Mouse (Mus musculus) thymus, postnatal 36 days (tissue): ENCODE measurements around the gene Magi2.
"Not testable (repeated sequence)": the region's sequence is repeated elsewhere in the genome, so short reads cannot be mapped to it uniquely, and the experiment has no call there.

Experiments
- DNase-seq, 2 experiments: peaks; one replicate each; pipeline ENCODE4 v3.0.0; 2022; ENCODE audit warnings: mixed read lengths in 2 of 2

The Magi2 gene

DNA sequence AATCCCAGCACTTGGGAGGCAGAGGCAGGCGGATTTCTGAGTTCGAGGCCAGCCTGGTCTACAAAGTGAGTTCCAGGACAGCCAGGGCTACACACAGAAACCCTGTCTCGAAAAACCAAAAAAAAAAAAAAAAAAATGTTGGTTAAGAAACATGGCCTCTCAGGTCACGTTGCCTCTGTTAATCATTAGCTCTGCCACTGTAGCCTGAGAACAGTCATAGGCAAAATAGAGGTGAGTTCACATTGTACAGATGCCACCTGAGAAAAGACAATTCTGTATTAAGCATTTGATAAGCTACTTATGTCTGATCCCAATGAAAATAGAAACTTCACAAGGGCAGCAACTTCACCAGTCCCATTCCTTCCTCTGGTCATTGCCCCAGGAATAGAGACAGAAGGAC, 1496.4 kb downstream of the Magi2 start:
- not testable (repeated sequence) for DNase-seq

DNA sequence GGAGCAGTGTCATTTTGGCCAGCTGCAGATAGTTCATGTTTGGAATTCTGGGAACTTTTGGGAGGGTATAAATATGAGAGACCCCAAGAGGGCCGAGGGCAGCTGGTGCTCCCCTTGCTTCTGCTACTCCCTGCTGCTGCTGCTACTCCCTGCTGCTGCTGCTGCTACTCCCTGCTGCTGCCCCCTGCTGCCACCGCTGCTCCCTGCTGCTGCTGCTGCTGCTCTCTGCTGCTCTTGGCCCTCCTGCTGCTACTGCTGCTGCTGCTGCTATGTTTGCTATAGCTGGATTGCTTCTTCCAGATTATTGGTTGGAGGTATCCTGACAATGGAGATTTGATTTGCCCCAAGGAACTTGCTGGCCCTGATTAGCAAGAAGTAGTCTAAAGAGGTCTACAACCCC, 1512.0 kb downstream of the Magi2 start:
- peak; percentile 10 to 18 for DNase-seq

DNA sequence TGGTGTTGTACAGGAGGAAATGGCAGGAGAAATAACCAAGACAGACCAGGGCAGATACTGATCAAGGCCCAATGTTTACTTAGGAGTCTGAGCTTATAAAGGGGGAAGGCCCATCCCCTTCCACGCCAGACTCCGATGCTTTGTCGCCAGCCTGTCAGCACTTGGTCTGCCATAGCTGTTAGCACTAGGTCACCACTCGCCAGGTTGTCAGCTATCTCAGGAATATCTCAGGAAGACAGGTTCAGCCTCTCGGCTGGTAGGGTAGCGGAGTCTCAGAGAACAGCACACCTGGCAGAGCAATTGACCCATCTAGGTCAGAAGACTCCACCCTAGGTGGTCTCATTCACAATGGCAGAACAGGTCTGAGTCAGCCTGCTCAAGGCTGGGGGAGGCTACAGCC, 1514.4 kb downstream of the Magi2 start:
- no peak for DNase-seq

DNA sequence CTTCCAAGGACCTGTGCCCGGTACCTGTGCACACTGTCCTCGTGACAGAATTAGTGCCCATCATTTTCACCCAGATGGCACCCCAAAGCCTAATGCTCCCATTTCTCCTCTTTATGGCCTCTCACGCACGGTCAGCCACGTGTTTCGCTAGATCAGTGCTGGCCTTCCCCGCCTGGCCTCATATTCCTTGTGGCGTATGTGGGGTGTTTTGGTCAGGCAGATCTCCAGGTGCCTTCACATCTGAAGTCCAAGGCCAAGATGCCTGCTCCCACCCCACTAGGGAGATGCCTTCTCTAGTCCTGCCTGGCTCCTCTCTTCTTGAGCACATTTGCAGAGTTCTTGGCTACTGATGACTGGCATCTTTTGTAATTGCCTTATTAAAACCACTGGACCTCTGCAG, 1515.1 kb downstream of the Magi2 start:
- no peak for DNase-seq

DNA sequence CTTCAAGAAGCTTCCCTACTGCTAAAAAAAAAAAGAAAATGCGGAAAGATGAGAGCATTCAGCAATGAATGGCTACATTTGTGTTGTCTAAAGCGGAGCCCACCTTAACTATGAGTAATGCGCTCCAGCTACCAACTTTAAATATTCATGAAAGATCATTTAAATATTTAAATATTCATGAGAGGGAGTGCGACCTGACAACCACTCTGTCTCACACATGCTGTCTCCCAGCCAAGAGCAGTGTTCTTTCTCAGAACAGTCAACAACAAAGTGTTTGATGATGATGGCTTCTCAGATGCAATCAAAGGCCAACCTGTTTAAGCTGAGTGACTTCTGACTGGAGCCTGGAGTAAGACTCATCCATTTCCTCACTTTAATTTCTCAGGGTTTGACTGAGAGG, 1521.3 kb downstream of the Magi2 start:
- no peak for DNase-seq

DNA sequence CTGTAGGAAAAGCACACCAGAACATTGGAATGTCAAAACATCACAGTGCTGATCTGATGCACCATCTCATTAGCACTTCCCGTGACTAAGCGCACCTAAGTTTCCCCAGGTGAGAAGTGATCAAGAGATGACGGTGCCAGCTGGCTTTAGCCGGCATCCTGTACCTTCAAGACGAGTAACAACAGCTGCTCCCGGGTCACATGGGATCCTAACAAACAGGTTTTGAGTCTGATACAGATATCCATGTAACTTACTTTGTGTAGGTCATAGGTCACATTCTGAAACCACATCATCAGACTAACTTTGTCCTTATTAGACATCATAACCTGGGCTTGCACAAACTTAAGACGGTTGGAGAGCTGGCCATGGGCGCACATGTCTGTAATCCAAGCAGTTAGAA, 1522.0 kb downstream of the Magi2 start:
- DNase-seq: no peak

DNA sequence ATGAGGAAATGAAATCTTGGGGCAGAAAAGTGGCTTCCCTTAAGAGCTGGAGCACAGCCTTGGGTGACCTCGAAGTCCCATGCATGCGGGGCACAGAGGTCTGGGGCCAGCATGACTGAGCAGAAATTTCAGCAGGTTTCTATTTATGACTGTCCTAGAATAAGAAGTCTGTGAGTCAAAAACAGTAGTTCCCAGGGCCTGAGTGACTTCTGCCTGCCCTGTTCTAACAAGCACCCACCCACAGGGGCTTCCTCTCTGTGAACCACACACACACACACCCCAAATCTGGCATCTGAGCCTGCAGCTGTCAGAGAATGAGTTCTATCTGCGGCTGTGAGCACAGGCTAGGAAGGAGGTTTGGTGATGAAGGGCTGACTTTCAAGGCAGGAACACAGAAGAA, 1522.7 kb downstream of the Magi2 start:
- DNase-seq: peak; percentile 13 to 39

DNA sequence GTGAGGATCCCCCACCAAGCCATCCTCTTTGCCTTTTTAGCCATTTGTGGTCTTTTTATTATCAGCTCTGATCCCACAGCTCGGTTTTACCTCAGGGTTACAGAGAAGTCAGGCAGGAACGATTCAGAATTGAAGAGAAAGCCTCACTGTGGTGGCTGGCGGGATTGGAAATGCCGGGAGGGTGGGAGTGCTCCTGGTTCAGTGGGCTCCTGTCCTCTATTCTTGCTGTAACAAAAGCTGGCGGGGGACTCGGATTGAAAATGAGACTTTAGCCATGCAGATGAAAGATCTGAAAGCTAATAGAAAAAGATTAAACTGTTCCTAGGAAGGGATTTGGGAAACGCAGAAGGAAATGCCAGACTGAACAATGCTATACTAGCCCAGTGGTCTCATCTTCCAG, 1524.2 kb downstream of the Magi2 start:
- no peak for DNase-seq

DNA sequence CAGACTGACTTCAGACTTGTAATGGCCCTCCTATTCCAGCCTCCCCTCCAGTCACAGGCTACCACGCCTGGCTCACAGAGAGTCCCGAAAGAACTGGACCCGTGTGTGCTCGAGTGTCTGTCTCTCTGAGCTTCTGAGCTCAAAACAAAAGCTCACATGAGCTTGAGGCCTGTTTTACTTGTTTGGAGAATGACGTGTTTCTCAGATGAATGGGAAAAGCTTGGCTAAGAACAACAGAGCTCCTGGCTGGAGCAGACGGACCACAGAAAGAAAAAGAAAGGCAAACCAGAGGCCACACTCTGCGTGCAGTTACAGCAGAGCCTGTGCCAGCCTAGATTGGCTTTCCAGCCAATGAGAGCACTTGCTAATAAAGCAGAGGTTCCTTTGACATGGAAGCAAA, 1524.9 kb downstream of the Magi2 start:
- DNase-seq: no peak

DNA sequence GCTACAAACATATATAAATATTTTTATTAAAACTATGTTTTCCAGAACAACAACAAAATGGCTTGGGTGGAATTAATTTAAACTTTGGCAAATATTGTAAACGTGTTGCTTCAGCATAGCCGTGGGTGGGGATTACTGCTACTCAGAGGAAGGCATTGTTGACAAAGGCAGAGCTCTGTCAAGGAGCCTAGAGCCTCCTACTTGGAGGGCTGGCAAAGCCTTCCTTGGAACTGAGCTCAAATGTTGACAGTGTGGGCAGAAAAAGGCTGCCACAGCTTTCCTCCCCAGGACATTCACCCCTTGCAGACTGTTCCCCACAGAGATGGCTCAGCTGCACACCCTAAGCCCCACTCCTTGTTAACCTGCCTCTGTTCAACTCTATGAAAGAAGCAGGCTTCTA, 1526.3 kb downstream of the Magi2 start:
- DNase-seq: no peak

DNA sequence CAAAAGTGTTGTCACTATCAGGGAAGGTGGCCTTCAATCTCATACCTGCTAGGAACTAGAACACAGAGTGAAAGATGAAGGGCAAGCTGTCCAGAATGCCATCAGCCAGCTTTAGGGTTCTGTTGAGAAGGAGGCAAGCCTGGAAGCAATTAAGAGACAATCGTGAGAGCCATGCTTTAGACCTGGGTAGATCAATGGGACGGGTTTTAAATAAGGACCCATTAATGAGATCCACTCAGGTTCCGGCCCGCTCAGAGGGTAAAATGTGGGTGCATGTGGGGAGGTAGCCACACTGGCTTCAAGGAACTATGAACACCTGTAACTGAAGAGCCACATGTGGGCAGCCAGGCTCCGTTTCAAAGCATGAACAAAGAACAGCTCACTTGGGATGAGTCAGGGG, 1527.1 kb downstream of the Magi2 start:
- no peak for DNase-seq
